Mouse (Mus musculus): ENCODE results near the gene Bicd2.

Bicd2 gene

GRCm38 (mm10) chr13:49326246-49327206 is 14.9 kb upstream of the Bicd2 start:
- DNase-seq (ENCODE audit: low read depth, low spot score) = peak; percentile 52

GRCm38 (mm10) chr13:49328101-49328500 is 13.3 kb upstream of the Bicd2 start:
- no peak for DNase-seq (ENCODE audit: low read depth, low spot score)

GRCm38 (mm10) chr13:49333250-49333649 is 8.1 kb upstream of the Bicd2 start:
- DNase-seq (ENCODE audit: low read depth, low spot score) = no peak

GRCm38 (mm10) chr13:49335077-49335982 is 6.1 kb upstream of the Bicd2 start:
- DNase-seq (ENCODE audit: low read depth, low spot score) = no peak

- DNase-seq (ENCODE audit: low read depth, low spot score) = no peak
These were observed 2.4 kb upstream of the Bicd2 start for GRCm38 (mm10) chr13:49338893-49339546.

GRCm38 (mm10) chr13:49341831-49342722 is 692 bp downstream of the Bicd2 start:
- peak; percentile 33 for DNase-seq (ENCODE audit: low read depth, low spot score)

GRCm38 (mm10) chr13:49342723-49343100 is 1.3 kb downstream of the Bicd2 start:
- DNase-seq (ENCODE audit: low read depth, low spot score) = no peak

GRCm38 (mm10) chr13:49344567-49344966 is 3.2 kb downstream of the Bicd2 start:
- DNase-seq (ENCODE audit: low read depth, low spot score) = no peak

- no peak for DNase-seq (ENCODE audit: low read depth, low spot score)
These were observed 4.1 kb downstream of the Bicd2 start for GRCm38 (mm10) chr13:49345476-49345875.

- DNase-seq (ENCODE audit: low read depth, low spot score) = no peak
These were observed 7.1 kb downstream of the Bicd2 start for GRCm38 (mm10) chr13:49348522-49348921.

GRCm38 (mm10) chr13:49349335-49349734 is 8.0 kb downstream of the Bicd2 start:
- DNase-seq (ENCODE audit: low read depth, low spot score) = no peak

GRCm38 (mm10) chr13:49349836-49350505 is 8.6 kb downstream of the Bicd2 start:
- no peak for DNase-seq (ENCODE audit: low read depth, low spot score)

GRCm38 (mm10) chr13:49352581-49353159 is 11.3 kb downstream of the Bicd2 start:
- peak; percentile 56 for DNase-seq (ENCODE audit: low read depth, low spot score)

GRCm38 (mm10) chr13:49353422-49353821 is 12.0 kb downstream of the Bicd2 start:
- no peak for DNase-seq (ENCODE audit: low read depth, low spot score)

- DNase-seq (ENCODE audit: low read depth, low spot score) = no peak
These were observed 12.7 kb downstream of the Bicd2 start for GRCm38 (mm10) chr13:49353991-49354507.

- no peak for DNase-seq (ENCODE audit: low read depth, low spot score)
These were observed 14.2 kb downstream of the Bicd2 start for GRCm38 (mm10) chr13:49355461-49356061.

GRCm38 (mm10) chr13:49356090-49356489 is 14.7 kb downstream of the Bicd2 start:
- DNase-seq (ENCODE audit: low read depth, low spot score) = no peak

- no peak for DNase-seq (ENCODE audit: low read depth, low spot score)
These were observed 16.1 kb downstream of the Bicd2 start for GRCm38 (mm10) chr13:49357367-49358026.

GRCm38 (mm10) chr13:49358184-49358583 is 16.8 kb downstream of the Bicd2 start:
- DNase-seq (ENCODE audit: low read depth, low spot score) = no peak

All from mesoderm, embryonic 11.5 days (tissue).